Mouse (Mus musculus) hindbrain, embryonic 14.5 days (tissue): ENCODE results near the gene Vstm5. TPM values are rescaled to one million over a fixed set of nuclear protein-coding genes. Genes with fewer than 3 reads are reported as not detected.

Source experiments
- ATAC-seq: fragments of 200-750 bp; cut with Nextera tagmentation; 2 replicates; pipeline ENCODE4 v1.8.0; 2017; ENCODE audit warnings: moderate number of reproducible peaks, mild to moderate bottlenecking, moderate TSS enrichment, moderate library complexity; ENCODE audit not compliant: low FRiP score
- DNase-seq: peaks from one replicate; pipeline ENCODE4 v3.0.0-alpha.2; 2015; ENCODE audit warnings: low spot score
- H3K27ac ChIP-seq: fragments of 300-500 bp; sonication (generic); 2 replicates; pipeline ENCODE4 v1.5.1; 2014; ENCODE audit warnings: mild to moderate bottlenecking, moderate library complexity
- H3K27me3 ChIP-seq: fragments of 300-500 bp; sonication (generic); 2 replicates; pipeline ENCODE4 v1.6.1; 2014; ENCODE audit warnings: mild to moderate bottlenecking, low read length, mixed read lengths; ENCODE audit not compliant: control insufficient read depth, insufficient read depth
- H3K36me3 ChIP-seq: fragments of 300-500 bp; sonication (generic); replicated peaks from 2 replicates; pipeline ENCODE4 v1.6.1; 2014; ENCODE audit not compliant: control insufficient read depth, insufficient read depth
- H3K4me1 ChIP-seq: fragments of 300-500 bp; sonication (generic); replicated peaks from 2 replicates; pipeline ENCODE4 v1.6.1; 2014; ENCODE audit warnings: antibody characterized with exemption, low read length, mixed read lengths; ENCODE audit not compliant: control insufficient read depth, insufficient read depth
- H3K4me2 ChIP-seq: fragments of 300-500 bp; sonication (generic); replicated peaks from 2 replicates; pipeline ENCODE4 v1.6.1; 2014; ENCODE audit warnings: mild to moderate bottlenecking, moderate library complexity
- H3K4me3 ChIP-seq: fragments of 300-500 bp; sonication (generic); replicated peaks from 2 replicates; pipeline ENCODE4 v1.5.1; 2014; ENCODE audit warnings: mild to moderate bottlenecking, low read length
- H3K9ac ChIP-seq: fragments of 300-500 bp; sonication (generic); 2 replicates; pipeline ENCODE4 v1.6.1; 2014
- H3K9me3 ChIP-seq: fragments of 300-500 bp; sonication (generic); 2 replicates; pipeline ENCODE4 v1.6.1; 2016; ENCODE audit warnings: low read length; ENCODE audit not compliant: control insufficient read depth
- WGBS: fragments of 180-500 bp; shearing (Covaris S2); extraction: QIAGEN DNeasy Blood & Tissue Kit; methylation state at CpG from one replicate; pipeline ENCODE4 v1.1.7; 2014; 5-methylcytosine and 5-hydroxymethylcytosine counted together
- polyA plus RNA-seq: library from polyadenylated mRNA; unstranded; fragments of >200 nt; fragmentation: Nextera tagmentation; extraction: Ambion mirVana; gene quantifications from 2 replicates; pipeline ENCODE4 v1.2.1, GENCODE M21; 2014

The Vstm5 gene
- polyA plus RNA-seq, 1 experiment from 2014 or later: 30.5 TPM

- Histone ChIP-seq H3K4me1 (no peaks in the 10 kb centered on the region), H3K4me3 (no peak overlapping the region), H3K9me3 (no peaks in the 10 kb centered on the region), H3K9ac (no peak overlapping the region), H3K27ac (no peak overlapping the region), H3K4me2 (no peak overlapping the region), H3K36me3 (no peaks in the 10 kb centered on the region), H3K27me3 (no peaks in the 10 kb centered on the region)
- 78% methylated on average over 7 of the region's 7 CpGs for WGBS
- ATAC-seq (no peak), DNase-seq (no peak)
These were observed 13.4 kb downstream of the Vstm5 start for GRCm38 (mm10) chr9:15252196-15252595.

DNA sequence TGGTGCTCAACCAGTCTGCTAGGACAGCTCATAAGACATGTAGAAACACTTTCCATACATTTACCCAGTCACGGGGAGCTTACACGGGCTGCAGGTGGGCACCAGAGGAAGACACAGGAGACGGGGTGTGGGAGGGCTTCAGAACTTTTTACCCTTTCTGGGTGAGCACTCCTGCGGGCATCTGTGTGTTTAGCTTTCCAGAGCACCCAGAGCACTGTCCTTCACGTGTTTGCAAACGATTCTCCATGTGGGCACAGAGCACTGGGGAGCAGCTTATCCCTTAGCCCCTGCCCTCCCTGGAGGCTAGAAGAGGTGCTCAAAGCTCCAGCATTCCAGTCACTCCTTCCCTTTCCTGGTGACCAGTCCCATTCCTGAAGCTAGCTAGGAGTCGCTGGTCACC, 15.7 kb downstream of the Vstm5 start:
- Histone ChIP-seq H3K9me3 (no peaks in the 10 kb centered on the region), H3K4me3 (no peak overlapping the region), H3K27me3 (no peaks in the 10 kb centered on the region), H3K36me3 (no peaks in the 10 kb centered on the region), H3K27ac (no peak overlapping the region), H3K4me1 (no peaks in the 10 kb centered on the region), H3K4me2 (no peak overlapping the region), H3K9ac (no peak overlapping the region)
- no peak for ATAC-seq
- 87% methylated on average over 7 of the region's 7 CpGs for WGBS
- DNase-seq: no peak

- no peaks in the 10 kb centered on the region for H3K27me3 ChIP-seq
- peaks cover 11% of the 10 kb centered on the region for H3K36me3 ChIP-seq
- H3K4me2 ChIP-seq: no peak overlapping the region
- no peaks in the 10 kb centered on the region for H3K4me1 ChIP-seq
- H3K4me3 ChIP-seq: no peak overlapping the region
- H3K27ac ChIP-seq: no peak overlapping the region
- DNase-seq (no peak), ATAC-seq (no peak)
- no peaks in the 10 kb centered on the region for H3K9me3 ChIP-seq
- WGBS: 80% methylated on average over 3 of the region's 3 CpGs
- H3K9ac ChIP-seq: no peak overlapping the region
These were observed 17.4 kb downstream of the Vstm5 start for GRCm38 (mm10) chr9:15256214-15256613.

GRCm38 (mm10) chr9:15261980-15262379, 23.1 kb downstream of the Vstm5 start:
- Histone ChIP-seq H3K27ac (no peak overlapping the region), H3K9ac (no peak overlapping the region), H3K27me3 (no peaks in the 10 kb centered on the region), H3K36me3 (peaks cover 68% of the 10 kb centered on the region), H3K9me3 (no peaks in the 10 kb centered on the region), H3K4me3 (no peak overlapping the region), H3K4me2 (no peak overlapping the region), H3K4me1 (no peaks in the 10 kb centered on the region)
- ATAC-seq (no peak), DNase-seq (no peak)
- 94% methylated on average over 8 of the region's 8 CpGs for WGBS

- WGBS: 97% methylated on average over 10 of the region's 10 CpGs
- H3K4me1 ChIP-seq: no peaks in the 10 kb centered on the region
- no peaks in the 10 kb centered on the region for H3K9me3 ChIP-seq
- peaks cover 83% of the 10 kb centered on the region for H3K36me3 ChIP-seq
- ATAC-seq (no peak), DNase-seq (no peak)
- no peak overlapping the region for H3K9ac ChIP-seq
- H3K4me3 ChIP-seq: no peak overlapping the region
- no peak overlapping the region for H3K27ac ChIP-seq
- H3K4me2 ChIP-seq: no peak overlapping the region
- no peaks in the 10 kb centered on the region for H3K27me3 ChIP-seq
These were observed 24.6 kb downstream of the Vstm5 start for GRCm38 (mm10) chr9:15263487-15263886.

DNA sequence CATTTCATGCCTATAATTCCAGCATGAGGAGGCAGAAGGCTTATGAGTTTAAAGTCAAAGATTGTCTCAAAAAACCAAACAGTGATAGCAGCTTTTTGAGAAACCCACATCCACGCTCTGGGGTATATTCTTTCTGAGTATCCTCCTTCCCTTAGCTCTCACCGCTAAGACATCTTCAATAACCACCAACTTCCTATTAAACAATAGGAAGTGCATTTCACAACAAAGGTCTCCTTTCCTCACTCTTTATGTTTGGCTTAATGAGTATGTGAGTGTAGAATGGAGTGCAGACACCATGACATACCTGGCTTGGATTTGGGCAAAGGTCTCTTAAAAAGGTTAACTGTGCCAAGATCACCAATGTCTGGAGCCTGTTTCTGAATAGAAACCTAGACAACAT, 35.1 kb downstream of the Vstm5 start:
- Histone ChIP-seq H3K9ac (no peak overlapping the region), H3K4me2 (no peak overlapping the region), H3K4me1 (peaks cover 7% of the 10 kb centered on the region), H3K9me3 (no peaks in the 10 kb centered on the region), H3K36me3 (peaks cover 86% of the 10 kb centered on the region), H3K4me3 (no peak overlapping the region), H3K27me3 (no peaks in the 10 kb centered on the region), H3K27ac (no peak overlapping the region)
- DNase-seq (no peak), ATAC-seq (no peak)
- WGBS: 97% methylated on average over 2 of the region's 2 CpGs

- peaks cover 14% of the 10 kb centered on the region for H3K4me1 ChIP-seq
- H3K27me3 ChIP-seq: no peaks in the 10 kb centered on the region
- no peak overlapping the region for H3K4me3 ChIP-seq
- no peaks in the 10 kb centered on the region for H3K9me3 ChIP-seq
- H3K4me2 ChIP-seq: no peak overlapping the region
- no peak for DNase-seq
- 95% methylated on average over 4 of the region's 4 CpGs for WGBS
- no peak overlapping the region for H3K9ac ChIP-seq
- H3K27ac ChIP-seq: no peak overlapping the region
- H3K36me3 ChIP-seq: peaks cover 57% of the 10 kb centered on the region
- no peak for ATAC-seq
These were observed 38.0 kb downstream of the Vstm5 start for GRCm38 (mm10) chr9:15276855-15277254.

DNA sequence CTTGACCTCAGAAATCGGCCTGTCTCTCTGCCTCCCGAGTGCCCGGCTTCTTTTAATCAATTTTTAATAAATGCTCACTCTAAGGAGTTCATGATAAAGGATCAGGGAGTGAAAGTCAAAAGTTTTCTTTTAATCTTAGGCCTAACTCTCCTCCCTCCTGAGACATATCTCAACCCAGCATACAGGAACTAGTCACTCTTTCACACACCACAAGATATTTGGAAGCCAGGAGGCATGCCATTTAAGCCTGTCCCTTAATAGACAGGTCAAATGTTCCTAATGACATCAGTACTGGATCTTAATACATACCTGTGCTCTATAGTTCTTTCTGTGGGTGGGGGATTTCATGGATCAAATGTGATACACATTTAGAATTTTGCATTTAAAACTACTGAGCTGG, 39.5 kb downstream of the Vstm5 start:
- Histone ChIP-seq H3K4me1 (peaks cover 14% of the 10 kb centered on the region), H3K36me3 (peaks cover 47% of the 10 kb centered on the region), H3K9me3 (no peaks in the 10 kb centered on the region), H3K27me3 (no peaks in the 10 kb centered on the region), H3K9ac (no peak overlapping the region), H3K27ac (no peak overlapping the region), H3K4me3 (no peak overlapping the region), H3K4me2 (peak overlapping the region; percentile 64)
- WGBS: 96% methylated on average over 3 of the region's 3 CpGs
- ATAC-seq: no peak
- DNase-seq: no peak

- H3K9ac ChIP-seq: peak overlapping the region; percentile 96
- H3K4me2 ChIP-seq: peak overlapping the region; percentile 64
- 10% methylated on average over 19 of the region's 19 CpGs for WGBS
- no peaks in the 10 kb centered on the region for H3K9me3 ChIP-seq
- H3K4me3 ChIP-seq: peak overlapping the region; percentile 87
- peaks cover 14% of the 10 kb centered on the region for H3K4me1 ChIP-seq
- H3K27me3 ChIP-seq: no peaks in the 10 kb centered on the region
- ATAC-seq (no peak), DNase-seq (no peak)
- H3K27ac ChIP-seq: peak overlapping the region; percentile 87
- peaks cover 39% of the 10 kb centered on the region for H3K36me3 ChIP-seq
These were observed 40.3 kb downstream of the Vstm5 start for GRCm38 (mm10) chr9:15279139-15279648.
